Mouse (Mus musculus) granulocyte monocyte progenitor cell, adult 5-6 weeks (primary cell): ENCODE data around the gene Efemp2. TPM values are rescaled to one million over a fixed set of nuclear protein-coding genes. Genes with fewer than 3 reads are reported as not detected.
A peak's percentile ranks its signal among the peaks of the same experiment; 100 is the strongest.

ENCODE experiments used
- ATAC-seq: replicated peaks from 2 replicates; pipeline ENCODE4 v1.8.0; 2016; ENCODE audit warnings: mild to moderate bottlenecking, moderate TSS enrichment, inconsistent platforms; ENCODE audit not compliant: poor library complexity, severe bottlenecking
- total RNA-seq, 2 experiments: library from RNA; stranded (forward) in 1 of 2; stranded (reverse) in 1 of 2; fragments of 200-712, 200-1000 nt in 1 of 2; fragments of >200 nt in 1 of 2; fragmentation: Nextera tagmentation in 1 of 2; gene quantifications; 2 replicates each; pipeline ENCODE4 v1.2.3; 2014 to 2017

The Efemp2 gene
- total RNA-seq (2014; fragmentation: Nextera tagmentation), result not detected in 2 replicates
- 1.6 TPM in 1 of 2 replicates, not detected in the other for total RNA-seq (2017)

GRCm38 (mm10) chr19:5473720-5474119 lies at the start of gene Efemp2:
Gene Efemp2 (plus strand): TSS chr19:5473954.
- ATAC-seq, result peak; percentile 71

GRCm38 (mm10) chr19:5424092-5424781 lies 49.5 kb upstream of the Efemp2 start:
- peak; percentile 36 for ATAC-seq

- ATAC-seq, result peak; percentile 84
Observed at GRCm38 (mm10) chr19:5424782-5425741, 48.7 kb upstream of the Efemp2 start, which contains the start of the genes Drap1 and AI837181. Gene Drap1 (minus strand): TSS chr19:5424979. Gene AI837181 (plus strand): TSS chr19:5425144.

GRCm38 (mm10) chr19:5425906-5426565 lies 47.7 kb upstream of the Efemp2 start:
- ATAC-seq, result no peak

- no peak for ATAC-seq
Observed at GRCm38 (mm10) chr19:5426640-5427290, 47.0 kb upstream of the Efemp2 start.

GRCm38 (mm10) chr19:5428083-5428482 lies 45.7 kb upstream of the Efemp2 start:
- ATAC-seq, result no peak

- ATAC-seq, result no peak
Observed at GRCm38 (mm10) chr19:5429219-5429618, 44.5 kb upstream of the Efemp2 start.

- no peak for ATAC-seq
Observed at GRCm38 (mm10) chr19:5429806-5430205, 43.9 kb upstream of the Efemp2 start.

- no peak for ATAC-seq
Observed at GRCm38 (mm10) chr19:5430408-5430807, 43.3 kb upstream of the Efemp2 start.

- no peak for ATAC-seq
Observed at GRCm38 (mm10) chr19:5431911-5432464, 41.8 kb upstream of the Efemp2 start.

GRCm38 (mm10) chr19:5432992-5433852 lies 40.5 kb upstream of the Efemp2 start:
- peak; percentile 66 for ATAC-seq

GRCm38 (mm10) chr19:5433951-5434350 lies 39.8 kb upstream of the Efemp2 start:
- ATAC-seq, result no peak

- peak; percentile 70 for ATAC-seq
Observed at GRCm38 (mm10) chr19:5444371-5444908, 29.3 kb upstream of the Efemp2 start.

GRCm38 (mm10) chr19:5444954-5445353 lies 28.8 kb upstream of the Efemp2 start:
- no peak for ATAC-seq

GRCm38 (mm10) chr19:5445747-5446146 lies 28.0 kb upstream of the Efemp2 start:
- no peak for ATAC-seq

- peak; percentile 65 for ATAC-seq
Observed at GRCm38 (mm10) chr19:5447515-5448353, 26.0 kb upstream of the Efemp2 start, which contains the start of gene Fosl1. Gene Fosl1 (plus strand): TSS chr19:5447547.

GRCm38 (mm10) chr19:5448354-5449150 lies 25.2 kb upstream of the Efemp2 start:
- peak; percentile 57 for ATAC-seq
